Mouse (Mus musculus) c-Kit-positive CD71-positive TER-119-negative erythroid progenitor cells, embryonic 14.5 days (primary cell): ENCODE measurements around the gene Cdk14.
"Not testable (repeated sequence)": the region's sequence is repeated elsewhere in the genome, so short reads cannot be mapped to it uniquely, and the experiment has no call there.

ENCODE experiments used
- DNase-seq: peaks from one replicate; pipeline ENCODE4 v3.0.0-alpha.2; 2013; ENCODE audit warnings: low read depth

The Cdk14 gene

GRCm38 (mm10) chr5:5365285-5366076 is 54.6 kb downstream of the Cdk14 start:
- DNase-seq, result no peak

- no peak for DNase-seq
Observed at GRCm38 (mm10) chr5:5361684-5362083, 58.4 kb downstream of the Cdk14 start.

- no peak for DNase-seq
Observed at GRCm38 (mm10) chr5:5360338-5360737, 59.8 kb downstream of the Cdk14 start.

GRCm38 (mm10) chr5:5359915-5360314 is 60.2 kb downstream of the Cdk14 start:
- no peak for DNase-seq

- no peak for DNase-seq
Observed at GRCm38 (mm10) chr5:5359370-5359769, 60.7 kb downstream of the Cdk14 start.

GRCm38 (mm10) chr5:5358019-5358717 is 61.9 kb downstream of the Cdk14 start:
- no peak for DNase-seq

- DNase-seq, result no peak
Observed at GRCm38 (mm10) chr5:5354684-5355368, 65.3 kb downstream of the Cdk14 start.

- DNase-seq, result no peak
Observed at GRCm38 (mm10) chr5:5353946-5354345, 66.2 kb downstream of the Cdk14 start.

GRCm38 (mm10) chr5:5344646-5345045 is 75.5 kb downstream of the Cdk14 start:
- no peak for DNase-seq

- no peak for DNase-seq
Observed at GRCm38 (mm10) chr5:5343741-5344140, 76.4 kb downstream of the Cdk14 start.

GRCm38 (mm10) chr5:5343267-5343666 is 76.8 kb downstream of the Cdk14 start:
- DNase-seq, result no peak

GRCm38 (mm10) chr5:5342410-5343137 is 77.5 kb downstream of the Cdk14 start:
- no peak for DNase-seq

- DNase-seq, result no peak
Observed at GRCm38 (mm10) chr5:5341611-5342010, 78.5 kb downstream of the Cdk14 start.

GRCm38 (mm10) chr5:5333916-5334315 is 86.2 kb downstream of the Cdk14 start:
- DNase-seq, result no peak

GRCm38 (mm10) chr5:5330926-5331460 is 89.1 kb downstream of the Cdk14 start:
- no peak for DNase-seq

- DNase-seq, result not testable (repeated sequence)
Observed at GRCm38 (mm10) chr5:5329018-5329417, 91.1 kb downstream of the Cdk14 start.

GRCm38 (mm10) chr5:5326716-5327115 is 93.4 kb downstream of the Cdk14 start:
- no peak for DNase-seq

- DNase-seq, result no peak
Observed at GRCm38 (mm10) chr5:5322699-5323098, 97.4 kb downstream of the Cdk14 start.

GRCm38 (mm10) chr5:5320506-5321181 is 99.5 kb downstream of the Cdk14 start:
- DNase-seq, result no peak

GRCm38 (mm10) chr5:5319824-5320505 is 100.1 kb downstream of the Cdk14 start:
- DNase-seq, result no peak

- DNase-seq, result no peak
Observed at GRCm38 (mm10) chr5:5314270-5314669, 105.8 kb downstream of the Cdk14 start.
